Mouse (Mus musculus) olfactory bulb, adult 2 months (tissue): ENCODE measurements around the gene Gjb3.

Source experiments
- CTCF ChIP-seq: fragments of 200-500 bp; IDR thresholded peaks from 2 replicates; pipeline ENCODE4 v1.5.1; 2012; ENCODE audit warnings: low read depth, mild to moderate bottlenecking, low read length, moderate library complexity; ENCODE audit not compliant: insufficient read depth
- POLR2A ChIP-seq: fragments of 200-500 bp; IDR thresholded peaks from 2 replicates; pipeline ENCODE4 v1.6.1; 2012; ENCODE audit warnings: mild to moderate bottlenecking, low read depth, low read length, moderate library complexity; ENCODE audit not compliant: insufficient read depth

- TF ChIP-seq CTCF, result no peak
- no peak for TF ChIP-seq POLR2A
Measured at GRCm38 (mm10) chr4:127306915-127307314, 23.7 kb downstream of the Gjb3 start.
